Mouse (Mus musculus): ENCODE data around the gene Dhx40. TPM values are rescaled to one million over a fixed set of nuclear protein-coding genes. Genes with fewer than 3 reads are reported as not detected.

The Dhx40 gene
- polyA plus RNA-seq (2015; fragmentation: Nextera tagmentation; extraction: Ambion mirVana): 13.8 and 14.4 TPM in 2 replicates

GRCm38 (mm10) chr11:86807505-86807989, at the start of gene Dhx40:
Gene Dhx40, minus strand, starts transcription at chr11:86807746.

GRCm38 (mm10) chr11:86757480-86758371, 49.8 kb downstream of the Dhx40 start, which contains the start of gene Cltc:
Gene Cltc, minus strand, starts transcription at chr11:86757565.

Other genes with a start within 250 kb of the Dhx40 start
- gene Vmp1, start 123.9 kb downstream of the Dhx40 start, polyA plus RNA-seq (2015; fragmentation: Nextera tagmentation; extraction: Ambion mirVana): 221 and 241 TPM in 2 replicates
- 18.0 and 20.4 TPM in 2 replicates for gene Ptrh2, start 123.8 kb downstream of the Dhx40 start, polyA plus RNA-seq (2015; fragmentation: Nextera tagmentation; extraction: Ambion mirVana)
- 75.1 and 86.2 TPM in 2 replicates for gene Cltc, start 50.2 kb downstream of the Dhx40 start, polyA plus RNA-seq (2015; fragmentation: Nextera tagmentation; extraction: Ambion mirVana)
- 7.0 and 7.2 TPM in 2 replicates for gene Ypel2, start 186.0 kb upstream of the Dhx40 start, polyA plus RNA-seq (2015; fragmentation: Nextera tagmentation; extraction: Ambion mirVana)

All from urinary bladder, postnatal 0 days (tissue).